Mouse (Mus musculus) liver, postnatal 0 days (tissue): ENCODE results near the gene Fam19a5. TPM values are rescaled to one million over a fixed set of nuclear protein-coding genes. Genes with fewer than 3 reads are reported as not detected.

Source experiments
- ATAC-seq: fragments of 200-750 bp; cut with Nextera tagmentation; 2 replicates; pipeline ENCODE4 v1.8.0; 2017; ENCODE audit warnings: mild to moderate bottlenecking, moderate library complexity
- DNase-seq: peaks from one replicate; pipeline ENCODE4 v3.0.0-alpha.2; 2016
- H3K27ac ChIP-seq: fragments of 300-500 bp; sonication (generic); 2 replicates; pipeline ENCODE4 v1.5.1; 2014; ENCODE audit warnings: antibody characterized with exemption, moderate library complexity, mild to moderate bottlenecking, low read depth
- H3K27me3 ChIP-seq: fragments of 300-500 bp; sonication (generic); 2 replicates; pipeline ENCODE4 v1.6.1; 2014; ENCODE audit warnings: low read length, control low read depth, mixed read lengths; ENCODE audit not compliant: insufficient read depth
- H3K36me3 ChIP-seq: fragments of 300-500 bp; sonication (generic); replicated peaks from 2 replicates; pipeline ENCODE4 v1.6.1; 2014; ENCODE audit warnings: mild to moderate bottlenecking, control low read depth, low read length, moderate library complexity, mixed read lengths; ENCODE audit not compliant: insufficient read depth
- H3K4me1 ChIP-seq: fragments of 300-500 bp; sonication (generic); 2 replicates; pipeline ENCODE4 v1.6.1; 2014; ENCODE audit warnings: antibody characterized with exemption, mild to moderate bottlenecking, control low read depth; ENCODE audit not compliant: insufficient read depth
- H3K4me2 ChIP-seq: fragments of 300-500 bp; sonication (generic); 2 replicates; pipeline ENCODE4 v1.6.1; 2014; ENCODE audit warnings: low read depth, mild to moderate bottlenecking, low read length, moderate library complexity, mixed read lengths
- H3K4me3 ChIP-seq: fragments of 300-500 bp; sonication (generic); 2 replicates; pipeline ENCODE4 v1.5.1; 2014; ENCODE audit warnings: low read depth, low read length
- H3K9ac ChIP-seq: fragments of 300-500 bp; sonication (generic); replicated peaks from 2 replicates; pipeline ENCODE4 v1.6.1; 2014; ENCODE audit warnings: mild to moderate bottlenecking, moderate library complexity
- H3K9me3 ChIP-seq: fragments of 300-500 bp; sonication (generic); 2 replicates; pipeline ENCODE4 v1.6.1; 2016; ENCODE audit warnings: mild to moderate bottlenecking, control low read depth, low read length, mixed read lengths
- CTCF ChIP-seq: sonication (generic); IDR thresholded peaks from 2 replicates; pipeline ENCODE4 v1.5.1; 2016; ENCODE audit warnings: antibody characterized with exemption, low read depth
- EP300 ChIP-seq: IDR thresholded peaks from 2 replicates; pipeline ENCODE4 v1.6.1; 2016; ENCODE audit warnings: antibody characterized with exemption, low read depth, mild to moderate bottlenecking
- WGBS: fragments of 180-500 bp; shearing (Covaris S2); extraction: QIAGEN DNeasy Blood & Tissue Kit; methylation state at CpG from one replicate; pipeline ENCODE4 v1.1.7; 2014; ENCODE audit not compliant: insufficient replicate concordance; 5-methylcytosine and 5-hydroxymethylcytosine counted together
- microRNA-seq: library from miRNA; unstranded; fragments of <30 nt; microRNA quantifications from one replicate; pipeline ENCODE4, GENCODE M21; 2016
- polyA plus RNA-seq: library from polyadenylated mRNA; unstranded; fragments of >200 nt; fragmentation: Nextera tagmentation; extraction: Ambion mirVana; gene quantifications from 2 replicates; pipeline ENCODE4 v1.2.1, GENCODE M21; 2015

The Fam19a5 gene
- polyA plus RNA-seq, 1 experiment from 2014 or later = not detected

DNA sequence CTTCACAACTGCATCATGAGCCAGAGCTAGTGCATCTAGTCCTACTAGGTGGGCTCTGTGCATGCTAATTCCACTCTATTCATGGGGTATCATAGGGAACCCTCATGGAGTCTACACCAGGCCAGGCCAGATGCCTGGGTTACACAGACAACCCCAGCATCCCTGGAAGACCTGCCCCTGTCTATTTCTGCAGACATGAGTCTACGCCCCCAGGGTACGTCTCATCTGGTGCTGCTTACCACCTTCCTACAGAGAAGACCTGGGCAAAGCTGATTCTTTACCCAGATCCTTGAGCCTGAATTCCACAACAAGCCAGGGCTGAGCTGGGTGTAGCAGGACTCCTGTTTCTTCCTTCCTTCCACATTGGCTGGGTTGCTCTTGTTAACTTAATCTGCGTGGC is 249.6 kb downstream of the Fam19a5 start:
- H3K4me2 ChIP-seq = no peak overlapping the region
- H3K36me3 ChIP-seq = no peaks in the 10 kb centered on the region
- no peaks in the 10 kb centered on the region for H3K4me1 ChIP-seq
- TF ChIP-seq CTCF (no peak), EP300 (no peak)
- no peaks in the 10 kb centered on the region for H3K27me3 ChIP-seq
- ATAC-seq (no peak), DNase-seq (no peak)
- no peak overlapping the region for H3K9ac ChIP-seq
- WGBS = 88% methylated on average over 3 of the region's 3 CpGs
- no peaks in the 10 kb centered on the region for H3K9me3 ChIP-seq
- H3K27ac ChIP-seq = no peak overlapping the region
- no peak overlapping the region for H3K4me3 ChIP-seq

DNA sequence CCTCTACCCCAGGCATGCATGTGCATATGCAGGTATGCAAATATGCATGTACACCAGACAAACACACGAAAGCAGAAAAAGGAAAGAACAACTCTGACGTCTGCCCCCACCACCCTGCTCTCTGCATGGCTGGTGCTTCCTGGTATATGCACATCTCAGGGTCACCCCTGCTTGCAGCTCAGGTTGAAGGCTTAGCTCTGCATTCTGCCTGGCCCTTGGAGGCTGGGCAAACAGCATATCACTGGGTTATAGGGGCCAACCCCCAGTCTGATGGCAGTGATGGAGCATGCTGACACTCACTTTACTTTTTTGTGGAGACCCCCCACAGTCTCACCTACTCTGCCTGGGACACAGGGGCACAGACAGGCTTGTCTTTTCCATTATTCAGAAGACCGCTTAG is 252.5 kb downstream of the Fam19a5 start:
- Histone ChIP-seq H3K27me3 (no peaks in the 10 kb centered on the region), H3K36me3 (no peaks in the 10 kb centered on the region), H3K4me1 (no peaks in the 10 kb centered on the region), H3K27ac (no peak overlapping the region), H3K9me3 (no peaks in the 10 kb centered on the region), H3K4me2 (no peak overlapping the region), H3K9ac (no peak overlapping the region), H3K4me3 (no peak overlapping the region)
- ATAC-seq (no peak), DNase-seq (no peak)
- WGBS = 66% methylated on average over 3 of the region's 3 CpGs
- no peak for TF ChIP-seq CTCF
- no peak for TF ChIP-seq EP300

Small RNA genes within 50 kb of the gene (microRNA-seq; reads per million reads assigned to microRNA genes)
- not detected for gene Mir6393
